Mouse (Mus musculus) lung, embryonic 16.5 days (tissue): ENCODE data around the gene Rfx7. TPM values are rescaled to one million over a fixed set of nuclear protein-coding genes. Genes with fewer than 3 reads are reported as not detected.
"Not testable (repeated sequence)": the region's sequence is repeated elsewhere in the genome, so short reads cannot be mapped to it uniquely, and the experiment has no call there.

Experiments used
- ATAC-seq: fragments of 200-750 bp; cut with Nextera tagmentation; 2 replicates; pipeline ENCODE4 v1.8.0; 2017; ENCODE audit warnings: low read depth, mild to moderate bottlenecking, moderate library complexity
- H3K27ac ChIP-seq: fragments of 300-500 bp; sonication (generic); 2 replicates; pipeline ENCODE4 v1.5.1; 2014; ENCODE audit warnings: mild to moderate bottlenecking, control low read depth, low read length
- H3K27me3 ChIP-seq: fragments of 300-500 bp; sonication (generic); 2 replicates; pipeline ENCODE4 v1.6.1; 2014; ENCODE audit warnings: low read depth, low read length, mixed read lengths; ENCODE audit not compliant: control insufficient read depth, insufficient read depth
- H3K36me3 ChIP-seq: fragments of 300-500 bp; sonication (generic); 2 replicates; pipeline ENCODE4 v1.6.1; 2014; ENCODE audit warnings: low read length; ENCODE audit not compliant: control insufficient read depth, insufficient read depth
- H3K4me1 ChIP-seq: fragments of 300-500 bp; sonication (generic); replicated peaks from 2 replicates; pipeline ENCODE4 v1.6.1; 2014; ENCODE audit warnings: low read length, mixed read lengths; ENCODE audit not compliant: control insufficient read depth, insufficient read depth
- H3K4me2 ChIP-seq: fragments of 300-500 bp; sonication (generic); 2 replicates; pipeline ENCODE4 v1.6.1; 2014; ENCODE audit warnings: low read depth, low read length, control low read depth
- H3K4me3 ChIP-seq: fragments of 300-500 bp; sonication (generic); 2 replicates; pipeline ENCODE4 v1.5.1; 2014; ENCODE audit warnings: mild to moderate bottlenecking, low read length, control low read depth
- H3K9ac ChIP-seq: fragments of 300-500 bp; sonication (generic); 2 replicates; pipeline ENCODE4 v1.6.1; 2014; ENCODE audit warnings: low read length, control low read depth
- H3K9me3 ChIP-seq: fragments of 300-500 bp; sonication (generic); 2 replicates; pipeline ENCODE4 v1.6.1; 2016; ENCODE audit warnings: low read length; ENCODE audit not compliant: control insufficient read depth
- WGBS: fragments of 180-500 bp; shearing (Covaris S2); extraction: QIAGEN DNeasy Blood & Tissue Kit; methylation state at CpG from one replicate; pipeline ENCODE4 v1.1.7; 2014; 5-methylcytosine and 5-hydroxymethylcytosine counted together
- polyA plus RNA-seq: library from polyadenylated mRNA; unstranded; fragments of >200 nt; fragmentation: Nextera tagmentation; extraction: Ambion mirVana; gene quantifications from 2 replicates; pipeline ENCODE4 v1.2.1, GENCODE M21; 2015

Gene Rfx7
- polyA plus RNA-seq, 1 experiment from 2014 or later = 8.1 TPM

GRCm38 (mm10) chr9:72590861-72591260, 58.8 kb downstream of the Rfx7 start:
- no peaks in the 10 kb centered on the region for H3K36me3 ChIP-seq
- H3K9ac ChIP-seq = no peak overlapping the region
- WGBS = 100% methylated on average over 1 of the region's 1 CpGs
- H3K4me2 ChIP-seq = no peak overlapping the region
- H3K9me3 ChIP-seq = no peaks in the 10 kb centered on the region
- no peaks in the 10 kb centered on the region for H3K4me1 ChIP-seq
- ATAC-seq = no peak
- no peak overlapping the region for H3K27ac ChIP-seq
- H3K4me3 ChIP-seq = no peak overlapping the region
- no peaks in the 10 kb centered on the region for H3K27me3 ChIP-seq

DNA sequence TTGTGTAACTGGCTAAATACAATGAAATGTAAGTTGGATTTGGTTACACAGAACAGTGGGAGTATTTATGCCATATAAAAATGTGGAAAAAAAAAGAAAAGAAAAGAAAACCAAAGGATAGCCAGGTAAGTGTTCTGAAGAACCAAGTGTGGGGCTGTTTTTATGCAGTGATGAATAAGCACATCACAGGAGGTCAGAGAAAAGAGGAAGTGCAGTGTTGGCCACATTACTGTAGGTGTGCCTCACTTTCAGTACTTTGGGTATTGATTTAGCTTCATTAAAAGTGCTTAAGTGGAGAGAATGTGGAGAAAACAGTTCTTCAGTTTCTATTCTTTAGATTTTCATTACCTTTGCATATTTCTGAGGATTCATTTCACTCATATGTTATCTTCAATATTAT, 60.0 kb downstream of the Rfx7 start:
- Histone ChIP-seq H3K9ac (no peak overlapping the region), H3K4me3 (no peak overlapping the region), H3K27ac (no peak overlapping the region), H3K27me3 (no peaks in the 10 kb centered on the region), H3K4me2 (no peak overlapping the region), H3K4me1 (no peaks in the 10 kb centered on the region), H3K9me3 (no peaks in the 10 kb centered on the region), H3K36me3 (no peaks in the 10 kb centered on the region)
- ATAC-seq = no peak

- ATAC-seq, H3K9ac ChIP-seq: not testable (repeated sequence)
- WGBS = 75% methylated on average over 4 of the region's 4 CpGs
Observed at GRCm38 (mm10) chr9:72594656-72595055, 62.6 kb downstream of the Rfx7 start.

GRCm38 (mm10) chr9:72600142-72600541, 68.1 kb downstream of the Rfx7 start:
- Histone ChIP-seq H3K36me3 (no peaks in the 10 kb centered on the region), H3K27me3 (no peaks in the 10 kb centered on the region), H3K4me1 (no peaks in the 10 kb centered on the region), H3K4me2 (no peak overlapping the region), H3K9me3 (no peaks in the 10 kb centered on the region), H3K9ac (no peak overlapping the region), H3K27ac (no peak overlapping the region), H3K4me3 (no peak overlapping the region)
- WGBS = 90% methylated on average over 3 of the region's 3 CpGs
- ATAC-seq = no peak

More at GRCm38 (mm10) chr9:72594656-72595055, 62.6 kb downstream of the Rfx7 start:
- not testable (repeated sequence) for H3K27ac ChIP-seq, H3K4me2 ChIP-seq, H3K36me3 ChIP-seq, H3K9me3 ChIP-seq, H3K4me3 ChIP-seq, H3K27me3 ChIP-seq, H3K4me1 ChIP-seq

- Histone ChIP-seq H3K9me3 (no peaks in the 10 kb centered on the region), H3K36me3 (peaks cover 3% of the 10 kb centered on the region; the same call in 1 of the 2 replicates), H3K27ac (no peak overlapping the region), H3K4me3 (no peak overlapping the region), H3K9ac (no peak overlapping the region), H3K4me2 (no peak overlapping the region), H3K4me1 (peaks cover under 1% of the 10 kb centered on the region), H3K27me3 (no peaks in the 10 kb centered on the region)
- no peak for ATAC-seq
Observed at GRCm38 (mm10) chr9:72609771-72610170, 77.7 kb downstream of the Rfx7 start.

GRCm38 (mm10) chr9:72613884-72614283, 81.8 kb downstream of the Rfx7 start:
- no peaks in the 10 kb centered on the region for H3K9me3 ChIP-seq
- H3K4me2 ChIP-seq = no peak overlapping the region
- 65% methylated on average over 2 of the region's 2 CpGs for WGBS
- H3K27ac ChIP-seq = no peak overlapping the region
- no peak overlapping the region for H3K9ac ChIP-seq
- H3K27me3 ChIP-seq = no peaks in the 10 kb centered on the region
- H3K4me1 ChIP-seq = peaks cover 4% of the 10 kb centered on the region
- H3K36me3 ChIP-seq = peaks cover 23% of the 10 kb centered on the region
- no peak overlapping the region for H3K4me3 ChIP-seq
- no peak for ATAC-seq

GRCm38 (mm10) chr9:72614786-72615480, 82.9 kb downstream of the Rfx7 start:
- no peak for ATAC-seq
- H3K27ac ChIP-seq = peak overlapping the region; percentile 22; the same call in 1 of the 2 replicates
- H3K9ac ChIP-seq = no peak overlapping the region
- no peak overlapping the region for H3K4me3 ChIP-seq
- H3K27me3 ChIP-seq = no peaks in the 10 kb centered on the region
- WGBS = 68% methylated on average over 6 of the region's 6 CpGs
- no peak overlapping the region for H3K4me2 ChIP-seq
- H3K36me3 ChIP-seq = peaks cover 28% of the 10 kb centered on the region
- no peaks in the 10 kb centered on the region for H3K9me3 ChIP-seq
- peaks cover 4% of the 10 kb centered on the region for H3K4me1 ChIP-seq

DNA sequence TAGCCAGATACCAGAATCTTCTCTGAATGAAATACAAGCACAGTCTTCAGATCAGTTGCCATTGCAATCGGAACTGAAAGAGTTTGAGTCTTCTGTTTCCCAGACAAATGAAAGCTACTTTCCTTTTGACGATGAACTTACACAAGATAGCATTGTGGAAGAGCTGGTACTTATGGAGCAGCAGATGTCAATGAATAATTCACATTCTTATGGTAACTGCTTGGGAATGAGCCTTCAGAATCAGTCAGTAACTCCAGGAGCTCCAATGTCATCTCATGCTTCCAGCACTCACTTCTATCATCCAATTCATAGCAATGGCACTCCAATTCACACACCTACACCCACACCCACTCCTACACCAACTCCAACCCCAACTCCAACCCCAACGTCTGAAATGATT, 86.0 kb downstream of the Rfx7 start:
- no peaks in the 10 kb centered on the region for H3K9me3 ChIP-seq
- 79% methylated on average over 3 of the region's 3 CpGs for WGBS
- H3K27ac ChIP-seq = no peak overlapping the region
- H3K27me3 ChIP-seq = no peaks in the 10 kb centered on the region
- no peak overlapping the region for H3K4me2 ChIP-seq
- ATAC-seq = no peak
- H3K4me3 ChIP-seq = no peak overlapping the region
- H3K4me1 ChIP-seq = peaks cover 4% of the 10 kb centered on the region
- H3K36me3 ChIP-seq = peaks cover 25% of the 10 kb centered on the region; the same call in 1 of the 2 replicates
- no peak overlapping the region for H3K9ac ChIP-seq

DNA sequence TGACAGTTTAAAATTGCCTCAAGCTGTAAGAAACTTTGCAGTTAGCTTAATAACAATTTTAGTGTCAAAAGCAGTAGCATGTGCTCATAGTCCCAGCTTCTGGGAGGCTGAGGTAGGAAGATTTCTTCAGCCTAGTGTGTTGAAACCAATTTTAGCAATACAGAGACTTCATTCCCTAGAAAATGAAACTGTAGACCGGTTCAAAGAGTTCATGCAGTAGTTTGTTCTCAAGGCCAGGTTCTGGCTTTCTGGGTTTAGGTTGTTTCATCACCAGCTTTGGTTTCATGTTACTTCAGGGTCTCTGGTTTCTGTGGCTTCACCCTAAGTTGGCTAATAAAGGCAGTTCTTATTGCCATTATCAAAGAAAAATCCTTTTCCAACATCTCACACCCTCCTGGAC, 91.6 kb downstream of the Rfx7 start:
- H3K4me2 ChIP-seq = no peak overlapping the region
- H3K4me1 ChIP-seq = peaks cover 7% of the 10 kb centered on the region
- H3K9me3 ChIP-seq = no peaks in the 10 kb centered on the region
- ATAC-seq = no peak
- no peak overlapping the region for H3K9ac ChIP-seq
- peaks cover 7% of the 10 kb centered on the region; the same call in 1 of the 2 replicates for H3K36me3 ChIP-seq
- H3K4me3 ChIP-seq = no peak overlapping the region
- no peaks in the 10 kb centered on the region for H3K27me3 ChIP-seq
- no peak overlapping the region for H3K27ac ChIP-seq
- 96% methylated on average over 1 of the region's 1 CpGs for WGBS

DNA sequence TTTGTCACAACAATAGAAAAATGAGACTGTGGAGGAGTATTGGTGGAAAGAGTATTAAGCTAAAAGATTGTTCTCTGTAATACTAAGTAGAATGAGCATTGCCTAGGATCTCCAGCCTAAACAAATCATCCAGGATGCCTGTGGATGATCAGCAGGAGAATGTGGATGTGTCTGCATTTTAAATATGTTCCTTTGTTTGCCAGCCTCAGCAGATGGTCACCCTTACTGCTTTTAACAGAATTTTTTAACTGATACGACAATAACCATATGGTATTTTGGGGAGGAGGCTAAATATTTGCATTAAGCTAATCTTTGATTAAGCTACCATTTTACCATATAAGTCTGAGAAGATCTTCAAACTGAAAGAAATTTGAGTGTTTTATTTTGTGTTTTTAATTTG, 95.6 kb downstream of the Rfx7 start:
- no peaks in the 10 kb centered on the region for H3K27me3 ChIP-seq
- ATAC-seq = no peak
- no peak overlapping the region for H3K9ac ChIP-seq
- WGBS = 53% methylated on average over 1 of the region's 1 CpGs
- H3K27ac ChIP-seq = no peak overlapping the region
- no peak overlapping the region for H3K4me3 ChIP-seq
- peaks cover 11% of the 10 kb centered on the region for H3K4me1 ChIP-seq
- H3K36me3 ChIP-seq = no peaks in the 10 kb centered on the region
- no peak overlapping the region for H3K4me2 ChIP-seq
- H3K9me3 ChIP-seq = no peaks in the 10 kb centered on the region
